Mouse (Mus musculus): Measurements from ENCODE around the gene Tcl1b1. TPM values are rescaled to one million over a fixed set of nuclear protein-coding genes. Genes with fewer than 3 reads are reported as not detected.
"Not testable (repeated sequence)": the region's sequence is repeated elsewhere in the genome, so short reads cannot be mapped to it uniquely, and the experiment has no call there.

Tcl1b1 gene
- polyA plus RNA-seq, 1 experiment from 2014 or later, result not detected

GRCm38 (mm10) chr12:105166734-105167133 is 7.2 kb downstream of the Tcl1b1 start:
- H3K4me2 ChIP-seq (ENCODE audit: low read depth, low read length), result no peak overlapping the region
- no peak for ATAC-seq (replicated peaks; ENCODE audit: insufficient number of reproducible peaks, low FRiP score, low TSS enrichment, low read depth)
- DNase-seq (ENCODE audit: low spot score), result no peak
- no peaks in the 10 kb centered on the region for H3K9me3 ChIP-seq (replicated peaks; ENCODE audit: control insufficient read depth, low read length)
- no peak overlapping the region for H3K9ac ChIP-seq (replicated peaks; ENCODE audit: low read length)
- no peaks in the 10 kb centered on the region for H3K4me1 ChIP-seq (ENCODE audit: control insufficient read depth, insufficient read depth, low read length)
- no peaks in the 10 kb centered on the region for H3K27me3 ChIP-seq (ENCODE audit: control insufficient read depth, insufficient read depth, low read length)
- H3K27ac ChIP-seq (replicated peaks; ENCODE audit: low read depth, low read length), result no peak overlapping the region
- H3K36me3 ChIP-seq (replicated peaks; ENCODE audit: control insufficient read depth, insufficient read depth, low read depth, low read length), result no peaks in the 10 kb centered on the region
- no peak overlapping the region for H3K4me3 ChIP-seq (ENCODE audit: low read depth, low read length)
- 79% methylated on average over 3 of the region's 3 CpGs for WGBS

- Histone ChIP-seq H3K36me3 (replicated peaks; ENCODE audit: control insufficient read depth, insufficient read depth, low read depth, low read length) (no peaks in the 10 kb centered on the region), H3K9ac (replicated peaks; ENCODE audit: low read length) (no peak overlapping the region), H3K27ac (replicated peaks; ENCODE audit: low read depth, low read length) (no peak overlapping the region), H3K27me3 (ENCODE audit: control insufficient read depth, insufficient read depth, low read length) (no peaks in the 10 kb centered on the region), H3K4me1 (ENCODE audit: control insufficient read depth, insufficient read depth, low read length) (no peaks in the 10 kb centered on the region), H3K9me3 (replicated peaks; ENCODE audit: control insufficient read depth, low read length) (no peaks in the 10 kb centered on the region), H3K4me3 (ENCODE audit: low read depth, low read length) (no peak overlapping the region), H3K4me2 (ENCODE audit: low read depth, low read length) (no peak overlapping the region)
- no peak for DNase-seq (ENCODE audit: low spot score)
- ATAC-seq (replicated peaks; ENCODE audit: insufficient number of reproducible peaks, low FRiP score, low TSS enrichment, low read depth), result no peak
- WGBS, result 85% methylated on average over 2 of the region's 2 CpGs
These were observed 13.9 kb downstream of the Tcl1b1 start for GRCm38 (mm10) chr12:105173366-105173765.

GRCm38 (mm10) chr12:105174318-105174717 is 14.8 kb downstream of the Tcl1b1 start:
- WGBS, result 33% methylated on average over 2 of the region's 2 CpGs

GRCm38 (mm10) chr12:105176044-105176443 is 16.6 kb downstream of the Tcl1b1 start, which contains the start of gene Tcl1b5:
Gene Tcl1b5, plus strand, starts transcription at chr12:105176344.
- WGBS, result 66% methylated on average over 3 of the region's 3 CpGs
- H3K9me3 ChIP-seq (replicated peaks; ENCODE audit: control insufficient read depth, low read length); H3K27me3 ChIP-seq (ENCODE audit: control insufficient read depth, insufficient read depth, low read length); H3K4me2 ChIP-seq (ENCODE audit: low read depth, low read length); ATAC-seq (replicated peaks; ENCODE audit: insufficient number of reproducible peaks, low FRiP score, low TSS enrichment, low read depth); H3K36me3 ChIP-seq (replicated peaks; ENCODE audit: control insufficient read depth, insufficient read depth, low read depth, low read length); H3K4me3 ChIP-seq (ENCODE audit: low read depth, low read length); DNase-seq (ENCODE audit: low spot score); H3K27ac ChIP-seq (replicated peaks; ENCODE audit: low read depth, low read length); H3K4me1 ChIP-seq (ENCODE audit: control insufficient read depth, insufficient read depth, low read length); H3K9ac ChIP-seq (replicated peaks; ENCODE audit: low read length): not testable (repeated sequence)

More at GRCm38 (mm10) chr12:105174318-105174717, 14.8 kb downstream of the Tcl1b1 start:
- H3K4me2 ChIP-seq (ENCODE audit: low read depth, low read length); ATAC-seq (replicated peaks; ENCODE audit: insufficient number of reproducible peaks, low FRiP score, low TSS enrichment, low read depth); H3K4me3 ChIP-seq (ENCODE audit: low read depth, low read length); H3K36me3 ChIP-seq (replicated peaks; ENCODE audit: control insufficient read depth, insufficient read depth, low read depth, low read length); H3K9ac ChIP-seq (replicated peaks; ENCODE audit: low read length); H3K4me1 ChIP-seq (ENCODE audit: control insufficient read depth, insufficient read depth, low read length); DNase-seq (ENCODE audit: low spot score); H3K27me3 ChIP-seq (ENCODE audit: control insufficient read depth, insufficient read depth, low read length); H3K9me3 ChIP-seq (replicated peaks; ENCODE audit: control insufficient read depth, low read length); H3K27ac ChIP-seq (replicated peaks; ENCODE audit: low read depth, low read length): not testable (repeated sequence)

GRCm38 (mm10) chr12:105181040-105181644 is 21.7 kb downstream of the Tcl1b1 start:
- H3K36me3 ChIP-seq (replicated peaks; ENCODE audit: control insufficient read depth, insufficient read depth, low read depth, low read length); H3K4me3 ChIP-seq (ENCODE audit: low read depth, low read length); H3K4me1 ChIP-seq (ENCODE audit: control insufficient read depth, insufficient read depth, low read length); H3K27me3 ChIP-seq (ENCODE audit: control insufficient read depth, insufficient read depth, low read length); H3K27ac ChIP-seq (replicated peaks; ENCODE audit: low read depth, low read length); DNase-seq (ENCODE audit: low spot score); H3K9ac ChIP-seq (replicated peaks; ENCODE audit: low read length); H3K9me3 ChIP-seq (replicated peaks; ENCODE audit: control insufficient read depth, low read length); H3K4me2 ChIP-seq (ENCODE audit: low read depth, low read length); ATAC-seq (replicated peaks; ENCODE audit: insufficient number of reproducible peaks, low FRiP score, low TSS enrichment, low read depth): not testable (repeated sequence)
- 69% methylated on average over 4 of the region's 4 CpGs for WGBS

GRCm38 (mm10) chr12:105188980-105189379 is 29.5 kb downstream of the Tcl1b1 start:
- not testable (repeated sequence) for H3K27ac ChIP-seq (replicated peaks; ENCODE audit: low read depth, low read length); H3K4me1 ChIP-seq (ENCODE audit: control insufficient read depth, insufficient read depth, low read length); ATAC-seq (replicated peaks; ENCODE audit: insufficient number of reproducible peaks, low FRiP score, low TSS enrichment, low read depth); H3K9me3 ChIP-seq (replicated peaks; ENCODE audit: control insufficient read depth, low read length); DNase-seq (ENCODE audit: low spot score); H3K9ac ChIP-seq (replicated peaks; ENCODE audit: low read length); H3K36me3 ChIP-seq (replicated peaks; ENCODE audit: control insufficient read depth, insufficient read depth, low read depth, low read length); H3K4me3 ChIP-seq (ENCODE audit: low read depth, low read length); H3K4me2 ChIP-seq (ENCODE audit: low read depth, low read length); H3K27me3 ChIP-seq (ENCODE audit: control insufficient read depth, insufficient read depth, low read length)
- 59% methylated on average over 2 of the region's 2 CpGs for WGBS

- not testable (repeated sequence) for H3K9ac ChIP-seq (replicated peaks; ENCODE audit: low read length); H3K4me2 ChIP-seq (ENCODE audit: low read depth, low read length); H3K27ac ChIP-seq (replicated peaks; ENCODE audit: low read depth, low read length); ATAC-seq (replicated peaks; ENCODE audit: insufficient number of reproducible peaks, low FRiP score, low TSS enrichment, low read depth); H3K27me3 ChIP-seq (ENCODE audit: control insufficient read depth, insufficient read depth, low read length); H3K36me3 ChIP-seq (replicated peaks; ENCODE audit: control insufficient read depth, insufficient read depth, low read depth, low read length); DNase-seq (ENCODE audit: low spot score); H3K4me3 ChIP-seq (ENCODE audit: low read depth, low read length); H3K4me1 ChIP-seq (ENCODE audit: control insufficient read depth, insufficient read depth, low read length); H3K9me3 ChIP-seq (replicated peaks; ENCODE audit: control insufficient read depth, low read length)
- 89% methylated on average over 6 of the region's 6 CpGs for WGBS
These were observed 31.3 kb downstream of the Tcl1b1 start, which contains the start of gene Tcl1b3 for GRCm38 (mm10) chr12:105190743-105191142. Gene Tcl1b3, plus strand, starts transcription at chr12:105191043.

- not testable (repeated sequence) for H3K4me1 ChIP-seq (ENCODE audit: control insufficient read depth, insufficient read depth, low read length); H3K9ac ChIP-seq (replicated peaks; ENCODE audit: low read length); H3K27ac ChIP-seq (replicated peaks; ENCODE audit: low read depth, low read length); ATAC-seq (replicated peaks; ENCODE audit: insufficient number of reproducible peaks, low FRiP score, low TSS enrichment, low read depth); H3K9me3 ChIP-seq (replicated peaks; ENCODE audit: control insufficient read depth, low read length); DNase-seq (ENCODE audit: low spot score); H3K36me3 ChIP-seq (replicated peaks; ENCODE audit: control insufficient read depth, insufficient read depth, low read depth, low read length); H3K4me2 ChIP-seq (ENCODE audit: low read depth, low read length); H3K27me3 ChIP-seq (ENCODE audit: control insufficient read depth, insufficient read depth, low read length); H3K4me3 ChIP-seq (ENCODE audit: low read depth, low read length)
- 44% methylated on average over 7 of the region's 7 CpGs for WGBS
These were observed 40.4 kb downstream of the Tcl1b1 start for GRCm38 (mm10) chr12:105199684-105200497.
